Mouse (Mus musculus) stomach, embryonic 14.5 days (tissue): ENCODE results near the gene Nkap. TPM values are rescaled to one million over a fixed set of nuclear protein-coding genes. Genes with fewer than 3 reads are reported as not detected.
A peak's percentile ranks its signal among the peaks of the same experiment; 100 is the strongest.

Experiments used
- ATAC-seq: fragments of 200-750 bp; cut with Nextera tagmentation; 2 replicates; pipeline ENCODE4 v1.8.0; 2017; ENCODE audit warnings: low read depth, moderate TSS enrichment; ENCODE audit not compliant: insufficient number of reproducible peaks, insufficient read depth, low FRiP score
- H3K27ac ChIP-seq: fragments of 300-500 bp; sonication (generic); 2 replicates; pipeline ENCODE4 v1.5.1; 2014; ENCODE audit warnings: mild to moderate bottlenecking, low read length, moderate library complexity, mixed read lengths
- H3K27me3 ChIP-seq: fragments of 300-500 bp; sonication (generic); 2 replicates; pipeline ENCODE4 v1.6.1; 2014; ENCODE audit warnings: low read length, control low read depth, mixed read lengths; ENCODE audit not compliant: control insufficient read depth, insufficient read depth
- H3K36me3 ChIP-seq: fragments of 300-500 bp; sonication (generic); 2 replicates; pipeline ENCODE4 v1.6.1; 2014; ENCODE audit warnings: mild to moderate bottlenecking, control low read depth, low read length, moderate library complexity, mixed read lengths; ENCODE audit not compliant: control insufficient read depth, insufficient read depth
- H3K4me1 ChIP-seq: fragments of 300-500 bp; sonication (generic); 2 replicates; pipeline ENCODE4 v1.6.1; 2014; ENCODE audit warnings: low read length, control low read depth, mixed read lengths; ENCODE audit not compliant: control insufficient read depth, insufficient read depth
- H3K4me2 ChIP-seq: fragments of 300-500 bp; sonication (generic); replicated peaks from 2 replicates; pipeline ENCODE4 v1.6.1; 2014; ENCODE audit warnings: low read depth, low read length, control low read depth
- H3K4me3 ChIP-seq: fragments of 300-500 bp; sonication (generic); 2 replicates; pipeline ENCODE4 v1.5.1; 2014; ENCODE audit warnings: low read depth, low read length, control low read depth
- H3K9ac ChIP-seq: fragments of 300-500 bp; sonication (generic); replicated peaks from 2 replicates; pipeline ENCODE4 v1.6.1; 2014; ENCODE audit warnings: low read depth, mild to moderate bottlenecking, control low read depth, low read length, moderate library complexity, mixed read lengths
- H3K9me3 ChIP-seq: fragments of 300-500 bp; sonication (generic); 2 replicates; pipeline ENCODE4 v1.6.1; 2016; ENCODE audit warnings: low read depth, low read length, control low read depth; ENCODE audit not compliant: control insufficient read depth
- WGBS: fragments of 180-500 bp; shearing (Covaris S2); extraction: QIAGEN DNeasy Blood & Tissue Kit; methylation state at CpG from one replicate; pipeline ENCODE4 v1.1.7; 2014; 5-methylcytosine and 5-hydroxymethylcytosine counted together
- polyA plus RNA-seq: library from polyadenylated mRNA; unstranded; fragments of >200 nt; fragmentation: Nextera tagmentation; extraction: Ambion mirVana; gene quantifications from 2 replicates; pipeline ENCODE4 v1.2.1, GENCODE M21; 2014

Gene Nkap
- polyA plus RNA-seq, 1 experiment from 2014 or later = 19.0 TPM

DNA sequence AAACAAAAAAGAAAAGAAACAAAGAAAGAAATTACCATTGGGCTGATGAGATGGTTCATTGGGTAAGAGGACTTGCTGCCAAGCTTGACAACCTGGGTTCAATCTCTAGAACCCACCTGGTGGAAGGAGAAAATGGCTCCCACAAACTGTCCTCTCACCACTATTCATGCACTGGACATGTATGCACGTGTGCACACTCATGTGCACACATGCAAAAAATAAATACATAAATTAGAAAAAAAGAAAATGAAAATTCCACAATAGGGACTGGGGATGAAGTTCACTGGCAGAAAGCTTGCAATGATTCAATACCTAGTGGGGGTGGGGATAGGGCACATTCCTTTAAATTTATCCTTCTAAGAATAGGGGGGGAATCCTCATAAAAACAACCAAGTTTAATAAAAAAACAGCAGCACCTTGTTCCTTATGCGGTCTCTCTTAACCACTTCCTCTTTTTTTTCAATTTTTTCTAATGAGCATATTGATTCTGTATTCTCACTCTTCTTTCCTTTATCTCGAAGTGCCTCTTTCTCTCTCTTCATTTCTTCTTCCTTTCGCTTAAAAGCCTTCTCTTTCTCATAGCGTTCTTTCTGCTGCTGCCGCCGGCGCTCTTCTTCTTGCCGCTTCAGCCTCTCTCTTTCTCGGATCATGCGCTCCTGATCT is 31.4 kb upstream of the Nkap start:
- no peak for ATAC-seq
- no peaks in the 10 kb centered on the region for H3K4me1 ChIP-seq
- 89% methylated on average over 11 of the region's 11 CpGs for WGBS

GRCm38 (mm10) chrX:37098681-37099080 is 27.9 kb upstream of the Nkap start:
- Histone ChIP-seq H3K27me3 (no peaks in the 10 kb centered on the region), H3K36me3 (no peaks in the 10 kb centered on the region; the same call in 1 of the 2 replicates), H3K4me3 (no peak overlapping the region), H3K9ac (no peak overlapping the region), H3K9me3 (no peaks in the 10 kb centered on the region), H3K27ac (no peak overlapping the region), H3K4me1 (no peaks in the 10 kb centered on the region), H3K4me2 (no peak overlapping the region)
- no peak for ATAC-seq
- 89% methylated on average over 3 of the region's 3 CpGs for WGBS

More for the DNA sequence above, 31.4 kb upstream of the Nkap start:
- H3K4me2 ChIP-seq = no peak overlapping the region
- no peaks in the 10 kb centered on the region for H3K9me3 ChIP-seq
- H3K9ac ChIP-seq = no peak overlapping the region
- no peaks in the 10 kb centered on the region for H3K27me3 ChIP-seq
- no peak overlapping the region for H3K4me3 ChIP-seq
- H3K36me3 ChIP-seq = no peaks in the 10 kb centered on the region; the same call in 1 of the 2 replicates
- no peak overlapping the region for H3K27ac ChIP-seq

DNA sequence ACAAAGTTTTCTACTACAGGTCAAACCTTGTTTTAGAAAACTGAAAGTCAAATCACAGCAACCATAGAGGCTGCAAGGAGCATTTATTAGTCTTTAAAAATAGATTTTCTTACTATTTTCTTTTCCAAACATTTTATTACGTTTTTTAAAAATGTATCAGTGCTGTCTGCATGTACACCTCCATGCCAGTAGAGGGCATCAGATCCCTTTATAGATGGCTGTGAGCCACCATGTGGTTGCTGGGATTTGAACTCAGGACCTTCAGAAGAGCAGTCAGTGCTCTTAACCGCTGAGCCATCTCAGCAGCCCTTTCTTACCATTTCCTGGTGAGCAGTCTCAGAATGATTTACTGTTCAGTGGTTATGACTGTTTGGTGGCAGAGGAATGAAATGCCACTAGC is 22.8 kb upstream of the Nkap start:
- Histone ChIP-seq H3K4me1 (no peaks in the 10 kb centered on the region), H3K27ac (no peak overlapping the region), H3K4me2 (no peak overlapping the region), H3K4me3 (no peak overlapping the region), H3K9me3 (no peaks in the 10 kb centered on the region), H3K27me3 (no peaks in the 10 kb centered on the region), H3K36me3 (no peaks in the 10 kb centered on the region), H3K9ac (no peak overlapping the region)
- no peak for ATAC-seq
- WGBS = 80% methylated on average over 2 of the region's 2 CpGs

- peak; percentile 67 for ATAC-seq
- Histone ChIP-seq H3K4me1 (no peaks in the 10 kb centered on the region), H3K9me3 (no peaks in the 10 kb centered on the region), H3K27ac (peak overlapping the region; percentile 85), H3K27me3 (no peaks in the 10 kb centered on the region), H3K9ac (peak overlapping the region; percentile 55; the same call in 1 of the 2 replicates), H3K4me3 (peak overlapping the region; percentile 55), H3K4me2 (peak overlapping the region; percentile 53), H3K36me3 (no peaks in the 10 kb centered on the region)
- 20% methylated on average over 27 of the region's 27 CpGs for WGBS
Observed at GRCm38 (mm10) chrX:37109526-37110192, 16.9 kb upstream of the Nkap start.

- H3K36me3 ChIP-seq = no peaks in the 10 kb centered on the region
- ATAC-seq = peak; percentile 98
- 18% methylated on average over 30 of the region's 30 CpGs for WGBS
- H3K9me3 ChIP-seq = no peaks in the 10 kb centered on the region
- H3K27me3 ChIP-seq = no peaks in the 10 kb centered on the region
- peak within 1 kb of the TSS; percentile 55 for H3K4me3 ChIP-seq
- H3K4me2 ChIP-seq = peak within 1 kb of the TSS; percentile 53
- H3K27ac ChIP-seq = peak within 1 kb of the TSS; percentile 85
- no peaks in the 10 kb centered on the region for H3K4me1 ChIP-seq
- peak within 1 kb of the TSS; percentile 55; the same call in 1 of the 2 replicates for H3K9ac ChIP-seq
Observed at GRCm38 (mm10) chrX:37110193-37110880, 16.3 kb upstream of the Nkap start, which contains the start of gene Upf3b. Upf3b (minus strand) TSS chrX:37110322.

- WGBS = 80% methylated on average over 4 of the region's 4 CpGs
- no peak for ATAC-seq
Observed at GRCm38 (mm10) chrX:37110881-37111193, 15.8 kb upstream of the Nkap start.

DNA sequence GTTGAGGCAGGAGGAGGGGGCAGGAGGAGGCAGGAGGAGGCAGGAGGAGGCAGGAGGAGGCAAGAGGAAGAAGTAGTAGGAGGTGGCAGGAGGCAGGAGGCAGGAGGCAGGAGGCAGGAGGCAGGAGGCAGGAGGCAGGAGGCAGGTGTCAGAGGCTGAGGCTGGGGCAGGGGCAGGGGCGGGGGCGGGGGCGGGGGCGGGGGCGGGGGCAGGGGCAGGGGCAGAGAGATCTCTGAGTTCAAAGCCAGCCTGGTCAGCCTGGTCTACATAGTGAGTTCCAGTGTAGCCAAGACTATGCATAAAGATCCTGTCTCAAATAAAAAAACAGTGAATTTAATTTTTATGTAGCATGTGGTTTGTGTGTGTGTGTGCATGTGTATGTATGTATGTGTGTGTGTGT is 9.5 kb upstream of the Nkap start:
- WGBS = 33% methylated on average over 2 of the region's 5 CpGs
- Histone ChIP-seq H3K27ac (no peak overlapping the region), H3K9ac (no peak overlapping the region), H3K4me2 (no peak overlapping the region), H3K4me1 (no peaks in the 10 kb centered on the region), H3K9me3 (no peaks in the 10 kb centered on the region), H3K4me3 (no peak overlapping the region), H3K36me3 (no peaks in the 10 kb centered on the region), H3K27me3 (no peaks in the 10 kb centered on the region)
- ATAC-seq = peak; percentile 61; the same call in 1 of the 2 replicates

More at GRCm38 (mm10) chrX:37110881-37111193, 15.8 kb upstream of the Nkap start:
- H3K9ac ChIP-seq = no peak overlapping the region
- no peak overlapping the region for H3K27ac ChIP-seq
- no peak overlapping the region for H3K4me3 ChIP-seq
- no peaks in the 10 kb centered on the region for H3K27me3 ChIP-seq
- no peaks in the 10 kb centered on the region for H3K36me3 ChIP-seq
- no peaks in the 10 kb centered on the region for H3K4me1 ChIP-seq
- H3K4me2 ChIP-seq = no peak overlapping the region
- no peaks in the 10 kb centered on the region for H3K9me3 ChIP-seq

- WGBS = 64% methylated on average over 3 of the region's 3 CpGs
- Histone ChIP-seq H3K36me3 (no peaks in the 10 kb centered on the region), H3K4me3 (no peak overlapping the region), H3K9me3 (no peaks in the 10 kb centered on the region), H3K27me3 (no peaks in the 10 kb centered on the region), H3K4me2 (no peak overlapping the region), H3K9ac (no peak overlapping the region), H3K27ac (no peak overlapping the region), H3K4me1 (no peaks in the 10 kb centered on the region)
- no peak for ATAC-seq
Observed at GRCm38 (mm10) chrX:37119585-37119984, 7.0 kb upstream of the Nkap start.
